Mouse (Mus musculus): Measurements from ENCODE around the gene Bysl. TPM values are rescaled to one million over a fixed set of nuclear protein-coding genes. Genes with fewer than 3 reads are reported as not detected.

Bysl gene
- polyA plus RNA-seq (2015; fragmentation: Nextera tagmentation; extraction: Ambion mirVana) = 17.0 and 18.7 TPM in 2 replicates

DNA sequence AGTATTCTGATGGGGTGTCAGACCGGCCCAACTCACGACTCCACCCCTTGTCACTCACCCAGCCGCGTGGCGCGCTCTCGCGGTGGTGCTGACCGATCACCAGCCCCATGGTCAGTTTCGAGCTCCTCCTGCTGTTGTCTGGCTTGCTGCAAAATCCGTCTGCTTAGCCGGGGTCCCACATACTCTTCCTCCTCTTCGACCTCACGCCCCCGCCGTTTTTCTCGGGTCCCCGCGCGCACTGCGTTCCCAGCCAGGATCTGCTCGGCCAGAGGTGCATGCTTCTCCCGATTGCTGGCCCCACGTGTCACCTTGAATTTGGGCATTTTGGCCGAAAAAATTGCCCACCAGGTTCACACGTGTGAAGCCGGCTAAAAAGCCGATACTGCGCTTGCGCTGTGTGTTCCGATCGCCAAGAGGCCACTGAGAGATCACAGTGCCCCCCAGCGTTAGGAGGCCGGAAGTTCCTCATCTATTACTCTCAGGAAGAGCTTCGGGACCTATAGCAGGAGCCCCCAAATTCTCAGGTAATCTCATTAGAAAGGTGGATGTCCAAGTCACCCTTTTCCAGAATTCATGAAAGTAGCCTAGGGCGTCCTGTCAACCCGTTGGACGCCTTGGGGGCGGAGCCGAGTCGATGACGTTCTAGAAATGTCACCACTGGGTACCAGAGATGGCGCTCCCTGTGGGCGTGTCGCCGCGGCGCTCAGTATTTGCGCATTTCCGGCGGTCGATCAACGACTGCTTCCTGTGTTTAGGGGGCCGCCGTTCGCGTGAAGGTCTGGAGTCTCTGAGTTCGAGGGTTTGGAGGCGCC, at the start of gene Bysl, which contains the start of the genes Med20 and Gm20517:
Gene Bysl (minus strand): TSS at position 644 of the 812 bp plus-strand sequence.
Gene Med20 (plus strand): TSS at position 734 of the 812 bp plus-strand sequence.
Gene Gm20517 (plus strand): TSS at position 741 of the 812 bp plus-strand sequence.

DNA sequence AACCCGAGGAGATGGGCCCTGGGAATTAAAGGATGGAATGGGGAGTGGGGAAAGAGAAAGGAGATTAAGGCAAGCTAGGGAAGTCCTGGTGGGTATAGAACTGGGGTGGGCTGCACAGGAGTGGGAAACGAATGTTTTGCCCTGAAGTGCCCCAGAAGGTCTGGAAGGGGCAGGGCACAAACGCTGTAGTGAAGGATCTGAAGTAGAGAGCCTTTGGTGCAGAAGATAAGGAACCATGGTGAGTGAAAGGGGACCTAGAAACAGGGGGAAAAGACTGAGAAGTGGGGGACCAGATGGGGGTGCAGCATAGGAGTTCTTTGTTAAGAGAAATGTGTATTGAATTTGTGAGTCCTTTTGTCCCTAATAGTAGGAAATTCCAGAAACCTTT, 19.4 kb upstream of the Bysl start, which contains the start of gene Usp49:
Gene Usp49 (plus strand): TSS at position 13 of the 388 bp plus-strand sequence.

Other genes starting within 250 kb of the Bysl start
- gene Mrps10, start 242.6 kb downstream of the Bysl start, polyA plus RNA-seq (2015; fragmentation: Nextera tagmentation; extraction: Ambion mirVana) = 74.0 and 75.2 TPM in 2 replicates
- 0.19 TPM in 2 replicates for gene Guca1b, start 226.1 kb downstream of the Bysl start, polyA plus RNA-seq (2015; fragmentation: Nextera tagmentation; extraction: Ambion mirVana)
- 1.8 and 3.5 TPM in 2 replicates for gene Guca1a, start 210.9 kb downstream of the Bysl start, polyA plus RNA-seq (2015; fragmentation: Nextera tagmentation; extraction: Ambion mirVana)
- gene AI661453, start 174.9 kb downstream of the Bysl start, polyA plus RNA-seq (2015; fragmentation: Nextera tagmentation; extraction: Ambion mirVana) = 0.10 and 0.16 TPM in 2 replicates
- gene 1700001C19Rik, start 174.1 kb downstream of the Bysl start, polyA plus RNA-seq (2015; fragmentation: Nextera tagmentation; extraction: Ambion mirVana) = 0.22 and 0.23 TPM in 2 replicates
- 9.2 and 10.5 TPM in 2 replicates for gene Taf8, start 109.2 kb downstream of the Bysl start, polyA plus RNA-seq (2015; fragmentation: Nextera tagmentation; extraction: Ambion mirVana)
- gene Ccnd3, start 106.4 kb downstream of the Bysl start, polyA plus RNA-seq (2015; fragmentation: Nextera tagmentation; extraction: Ambion mirVana) = 402 and 432 TPM in 2 replicates
- 21.2 and 22.4 TPM in 2 replicates for gene Med20, start 90 bp upstream of the Bysl start, polyA plus RNA-seq (2015; fragmentation: Nextera tagmentation; extraction: Ambion mirVana)
- gene Gm20517, start 97 bp upstream of the Bysl start, polyA plus RNA-seq (2015; fragmentation: Nextera tagmentation; extraction: Ambion mirVana) = 1.2 and 1.5 TPM in 2 replicates
- 1.6 and 1.8 TPM in 2 replicates for gene Usp49, start 19.2 kb upstream of the Bysl start, polyA plus RNA-seq (2015; fragmentation: Nextera tagmentation; extraction: Ambion mirVana)
- 282 and 308 TPM in 2 replicates for gene Tomm6, start 76.9 kb upstream of the Bysl start, polyA plus RNA-seq (2015; fragmentation: Nextera tagmentation; extraction: Ambion mirVana)
- 4.3 and 4.6 TPM in 2 replicates for gene Frs3, start 77.5 kb upstream of the Bysl start, polyA plus RNA-seq (2015; fragmentation: Nextera tagmentation; extraction: Ambion mirVana)
- gene Gm21981, start 83.0 kb upstream of the Bysl start, polyA plus RNA-seq (2015; fragmentation: Nextera tagmentation; extraction: Ambion mirVana) = 0.09 and 0.24 TPM in 2 replicates
- gene Prickle4, start 83.2 kb upstream of the Bysl start, polyA plus RNA-seq (2015; fragmentation: Nextera tagmentation; extraction: Ambion mirVana) = 0.61 TPM in 1 of 2 replicates, not detected in the other
- not detected in 2 replicates for gene Pgc, start 115.3 kb upstream of the Bysl start, polyA plus RNA-seq (2015; fragmentation: Nextera tagmentation; extraction: Ambion mirVana)
- gene Tfeb, start 125.5 kb upstream of the Bysl start, polyA plus RNA-seq (2015; fragmentation: Nextera tagmentation; extraction: Ambion mirVana) = 30.7 and 30.9 TPM in 2 replicates
- 1.8 and 2.8 TPM in 2 replicates for gene Mdfi, start 223.2 kb upstream of the Bysl start, polyA plus RNA-seq (2015; fragmentation: Nextera tagmentation; extraction: Ambion mirVana)

Data from skeletal muscle tissue, postnatal 0 days (tissue).